Mouse (Mus musculus) ovary, postnatal 10 days (tissue): ENCODE results near the gene Nckap5.

Experiments
- DNase-seq: peaks from one replicate; pipeline ENCODE4 v3.0.0; 2022; ENCODE audit warnings: low spot score

The Nckap5 gene

DNA sequence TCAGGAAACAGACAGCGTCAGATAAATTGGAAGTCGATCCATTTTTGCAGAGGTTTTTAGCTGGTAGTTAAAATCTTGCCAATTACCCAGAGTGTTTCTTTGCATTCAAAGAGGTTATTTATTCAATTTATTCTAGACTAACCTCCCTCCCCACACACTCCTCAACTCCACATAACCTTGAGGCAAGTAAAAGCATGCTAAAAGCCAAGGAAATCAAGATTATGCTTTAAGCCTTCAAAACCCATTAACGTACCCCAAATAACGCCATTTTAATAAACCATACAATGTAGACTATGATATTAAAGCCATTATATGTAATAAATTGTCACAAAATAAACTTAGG is 129.7 kb downstream of the Nckap5 start:
- DNase-seq: no peak

DNA sequence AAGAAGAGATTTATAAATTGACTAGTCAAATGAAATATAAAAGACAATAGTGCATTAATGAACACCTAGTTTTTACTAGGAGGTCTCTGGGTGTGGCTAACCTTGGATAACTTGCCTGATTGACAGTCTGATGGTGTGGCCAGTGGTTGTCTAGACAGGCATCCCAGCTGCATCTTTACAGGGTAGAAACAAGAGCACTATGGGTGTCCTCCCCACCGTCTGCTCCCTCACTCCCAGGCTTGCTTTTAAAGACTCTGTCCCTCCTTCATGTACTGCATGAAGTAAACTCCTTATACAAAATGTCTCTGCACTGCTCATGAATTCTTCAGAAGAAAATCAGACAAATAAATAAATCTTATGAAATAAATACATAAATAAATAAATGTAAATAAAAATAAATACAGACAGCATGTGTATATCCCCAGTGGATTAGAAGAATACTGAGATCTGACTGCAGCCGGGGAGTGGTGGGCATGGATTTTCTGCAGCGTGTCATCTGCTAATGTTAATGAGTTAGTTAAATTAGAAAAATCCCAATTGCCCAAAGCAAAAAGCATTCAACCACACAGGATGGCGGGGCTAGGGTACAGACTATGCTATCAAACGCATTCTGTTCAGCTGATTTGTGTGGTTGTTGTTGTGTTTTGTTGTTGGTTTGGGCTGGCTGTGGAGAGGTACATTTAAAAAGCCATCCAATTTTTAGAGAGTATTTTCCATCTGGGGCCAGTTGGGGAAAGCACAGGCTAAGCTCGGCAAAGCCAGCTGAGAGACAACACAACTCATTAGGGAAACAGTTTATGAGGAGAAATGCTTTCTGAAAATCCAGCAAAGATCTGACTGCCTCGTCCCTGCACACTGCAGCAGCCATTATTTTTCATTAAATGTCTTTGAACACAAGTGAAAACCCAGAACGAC is 130.3 kb downstream of the Nckap5 start:
- DNase-seq: no peak

DNA sequence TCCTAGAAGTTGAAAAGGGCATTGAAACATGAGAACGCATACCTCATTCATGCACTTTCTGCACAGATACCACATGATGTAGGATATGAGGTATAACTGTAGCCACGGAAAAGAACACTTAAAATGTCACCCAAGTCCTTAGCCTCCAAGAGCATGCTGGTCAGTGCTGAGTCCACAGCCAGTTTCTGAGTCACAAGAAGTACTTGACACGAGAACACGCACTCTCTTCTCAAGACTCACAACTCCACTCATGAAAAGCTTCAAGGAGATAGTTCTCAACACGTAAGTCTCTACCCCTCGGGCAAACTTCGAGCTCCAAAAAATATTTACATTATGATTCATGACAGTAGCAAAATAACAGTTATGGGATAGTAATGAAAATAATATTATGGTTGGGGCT is 137.0 kb downstream of the Nckap5 start:
- DNase-seq: no peak

DNA sequence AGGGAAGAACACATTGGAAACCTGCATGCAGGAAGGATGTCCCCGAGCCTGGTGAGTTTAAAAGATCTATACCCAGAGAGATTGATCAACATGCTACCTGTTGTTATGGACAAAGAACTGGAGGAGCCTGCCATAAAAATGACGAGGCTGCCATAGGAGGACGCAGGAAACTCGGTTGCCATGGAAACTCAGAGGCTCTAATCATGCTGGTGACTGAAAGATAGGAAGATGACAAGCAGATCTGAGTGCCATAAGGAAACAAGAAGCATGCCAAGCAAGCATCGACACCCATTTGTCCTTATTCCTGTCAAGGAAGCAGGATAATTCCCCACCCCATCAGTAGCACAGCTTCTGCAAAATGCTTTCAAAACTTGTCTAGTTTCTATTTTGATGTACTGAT is 142.0 kb downstream of the Nckap5 start:
- DNase-seq: no peak

DNA sequence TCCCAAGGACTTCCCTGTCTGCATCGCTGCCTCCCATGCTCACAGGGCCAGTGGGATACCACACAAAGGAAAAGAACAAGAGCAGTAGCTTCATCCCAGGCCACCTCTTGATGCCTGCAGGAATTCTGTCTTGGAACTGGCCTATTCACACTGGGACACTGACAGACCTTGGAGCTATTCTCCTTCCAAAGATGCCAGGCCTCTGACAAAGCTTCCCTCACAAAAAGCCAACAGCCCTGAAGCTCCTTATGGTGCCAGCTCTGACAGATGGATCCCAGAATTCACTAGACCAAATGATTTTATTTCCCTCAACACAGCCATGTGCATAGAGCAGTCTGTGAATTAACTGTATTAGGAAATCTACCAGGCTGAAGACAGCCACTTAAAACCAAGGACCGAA is 143.9 kb downstream of the Nckap5 start:
- no peak for DNase-seq

DNA sequence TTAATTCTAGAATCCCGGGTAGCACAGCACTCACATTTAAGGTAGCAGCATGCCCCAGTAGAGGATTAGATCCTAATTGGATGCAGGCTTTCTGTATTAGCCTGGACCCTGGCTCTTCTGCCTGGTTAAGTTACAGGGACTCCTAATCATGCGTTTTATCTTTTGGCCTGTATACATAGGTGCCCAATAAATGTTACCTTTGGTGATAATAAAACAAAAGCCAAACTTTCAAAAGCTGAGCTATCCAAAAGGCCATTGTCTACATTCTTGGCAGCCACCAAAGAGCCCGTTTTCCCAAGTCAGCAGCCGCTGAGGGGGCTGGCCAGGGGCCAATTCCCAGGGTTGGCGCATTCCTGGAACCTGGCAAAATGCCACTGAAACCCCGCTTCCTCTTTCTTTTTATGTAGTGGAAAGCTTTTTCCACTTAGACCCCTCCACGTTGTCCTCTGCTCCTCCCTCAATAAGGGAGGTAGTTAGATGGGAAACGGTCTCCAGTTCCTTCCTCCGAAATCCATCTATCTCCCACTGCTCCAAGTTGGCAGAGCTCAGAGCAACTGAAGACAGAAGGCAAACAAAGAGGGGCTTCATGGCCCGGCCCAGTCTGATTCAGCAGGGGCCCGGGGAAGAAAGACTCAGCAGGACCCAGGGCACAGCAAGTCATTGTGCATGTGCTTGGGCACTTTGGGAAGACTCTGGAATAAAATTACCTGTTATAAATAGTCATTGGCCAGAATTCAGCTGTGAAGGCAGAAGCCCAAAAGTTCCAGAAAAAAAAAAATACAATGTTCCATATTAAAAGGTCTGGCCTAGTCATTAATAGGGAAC is 146.8 kb downstream of the Nckap5 start:
- peak; percentile 25 for DNase-seq

DNA sequence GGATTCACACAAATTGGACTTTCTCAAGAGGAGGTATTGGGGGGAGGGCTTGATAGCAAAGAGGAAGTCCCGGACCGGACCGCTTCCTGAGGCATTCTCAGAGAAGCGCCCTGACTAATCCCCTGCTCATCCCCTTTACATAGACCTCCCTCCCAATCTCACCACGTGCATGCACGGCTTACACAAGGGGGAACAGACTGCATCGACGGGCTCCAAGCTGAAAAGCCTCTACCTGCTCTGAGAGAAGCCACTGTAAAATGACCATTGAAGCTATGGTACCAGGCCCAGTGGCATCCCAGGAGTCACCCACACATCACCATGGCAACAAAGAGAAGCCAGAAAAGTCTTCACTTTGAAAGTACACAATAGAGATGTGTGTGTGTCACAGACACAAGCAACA is 148.8 kb downstream of the Nckap5 start:
- no peak for DNase-seq

DNA sequence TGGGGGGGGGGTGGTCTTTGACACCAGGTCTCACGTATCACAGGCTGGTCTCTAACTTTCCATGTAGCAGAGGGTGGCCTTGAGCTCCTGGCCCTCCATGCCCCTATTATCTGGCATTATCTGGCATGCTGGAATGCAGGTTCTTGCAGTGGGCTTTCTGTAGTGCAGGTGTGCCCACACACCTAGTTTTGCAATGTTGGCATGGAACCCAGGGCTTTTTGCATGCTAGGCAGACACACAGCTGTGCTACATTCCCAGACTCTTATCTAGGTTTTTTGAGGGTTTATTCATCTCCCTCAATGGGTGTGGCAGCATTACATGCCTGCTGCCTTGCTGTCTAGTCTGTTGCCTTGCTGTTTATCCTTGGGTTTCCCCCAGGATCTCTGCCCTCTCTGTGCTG is 151.3 kb downstream of the Nckap5 start:
- no peak for DNase-seq

DNA sequence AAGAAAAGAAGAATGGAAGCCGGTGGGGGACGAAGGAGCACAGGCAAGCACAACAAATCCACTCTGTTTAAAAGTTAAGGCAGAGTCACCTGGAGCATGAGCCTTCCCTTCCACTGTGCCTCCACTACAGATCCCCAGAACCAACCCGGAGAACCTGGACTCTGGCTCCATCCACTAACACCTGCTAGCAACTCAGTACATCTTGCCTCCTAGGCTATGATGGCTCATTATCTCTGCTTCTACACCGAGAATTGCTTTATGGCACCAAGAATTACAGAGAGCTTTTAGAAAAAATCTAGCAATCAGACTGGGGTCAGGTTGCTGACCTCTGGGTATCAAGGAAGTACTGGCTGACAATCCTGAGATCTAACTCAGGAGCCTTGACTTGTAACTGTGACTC is 153.3 kb downstream of the Nckap5 start:
- no peak for DNase-seq

DNA sequence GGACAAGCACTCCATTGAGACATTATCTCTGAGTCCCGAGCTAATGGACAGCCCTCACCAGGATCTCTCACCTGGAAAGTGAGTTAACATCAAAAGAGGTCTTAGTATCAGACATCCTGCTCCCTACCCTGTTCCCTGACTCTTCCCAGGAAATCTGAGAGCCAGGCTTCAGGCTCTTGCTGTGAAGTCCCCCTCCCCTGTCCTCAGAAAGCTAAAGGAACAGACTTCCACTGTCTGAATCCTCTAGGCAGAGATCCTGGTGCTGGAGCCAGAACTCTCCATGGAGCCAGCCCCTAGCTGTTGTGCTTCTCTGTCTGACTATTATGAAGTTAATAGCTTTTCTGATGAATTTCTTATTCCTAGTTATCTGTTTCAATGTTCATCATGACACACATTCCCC is 153.8 kb downstream of the Nckap5 start:
- no peak for DNase-seq

DNA sequence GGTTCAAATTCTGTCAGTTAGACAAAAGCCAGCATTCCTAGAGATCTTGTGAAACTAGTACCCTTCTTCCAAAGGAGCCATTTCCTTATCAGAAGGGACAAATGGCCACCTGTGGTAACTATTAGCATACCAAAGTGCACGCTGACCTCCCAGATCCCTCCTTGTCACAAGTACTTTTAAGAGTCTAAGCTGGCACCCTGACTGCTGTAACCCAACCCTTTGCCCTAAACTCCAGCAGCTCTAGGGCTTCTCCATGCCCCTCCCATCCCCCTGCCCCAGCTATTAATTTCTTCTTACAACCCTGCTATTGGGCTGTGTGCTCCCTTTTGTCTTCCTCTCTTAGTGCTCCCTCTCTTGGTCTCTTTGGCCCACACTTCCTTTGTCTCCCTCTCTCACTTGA is 155.5 kb downstream of the Nckap5 start:
- no peak for DNase-seq

DNA sequence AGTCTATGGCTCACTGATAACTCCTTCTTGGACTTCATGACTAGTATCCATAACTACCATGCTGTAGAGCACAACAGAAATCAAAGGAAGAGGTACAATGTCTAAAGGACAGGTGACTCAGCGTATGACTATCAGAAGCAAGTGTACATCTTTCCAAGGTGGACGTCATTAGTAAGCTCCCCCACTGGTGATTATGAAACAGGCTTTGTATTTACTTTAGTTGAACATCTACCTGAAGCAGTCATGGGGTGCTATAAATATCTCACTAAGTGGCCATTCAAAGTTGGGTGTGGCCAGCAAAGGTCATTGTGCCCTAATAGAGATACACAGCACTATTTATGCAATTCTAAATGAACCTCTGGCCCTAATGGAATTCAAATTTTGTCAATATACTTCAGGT is 157.4 kb downstream of the Nckap5 start:
- DNase-seq: no peak

DNA sequence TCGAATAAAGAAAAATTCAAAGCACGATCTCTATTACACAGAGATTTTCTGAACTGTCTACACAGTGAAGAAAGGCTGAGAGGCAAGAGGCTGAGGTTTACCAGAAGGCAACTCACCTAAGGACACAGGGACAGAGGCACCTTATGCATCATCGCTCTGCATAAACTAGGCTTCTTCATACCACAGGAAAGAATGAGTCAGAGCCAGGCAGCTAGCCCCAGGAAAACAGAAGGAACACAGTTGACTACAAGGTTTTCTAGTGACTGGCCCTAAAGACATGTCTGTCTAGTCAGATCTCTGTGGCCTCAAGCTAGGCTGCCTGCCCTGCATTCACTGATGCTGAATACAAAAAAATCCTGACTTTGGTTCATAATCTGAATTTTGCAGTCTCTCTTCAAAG is 160.1 kb downstream of the Nckap5 start:
- DNase-seq: no peak

DNA sequence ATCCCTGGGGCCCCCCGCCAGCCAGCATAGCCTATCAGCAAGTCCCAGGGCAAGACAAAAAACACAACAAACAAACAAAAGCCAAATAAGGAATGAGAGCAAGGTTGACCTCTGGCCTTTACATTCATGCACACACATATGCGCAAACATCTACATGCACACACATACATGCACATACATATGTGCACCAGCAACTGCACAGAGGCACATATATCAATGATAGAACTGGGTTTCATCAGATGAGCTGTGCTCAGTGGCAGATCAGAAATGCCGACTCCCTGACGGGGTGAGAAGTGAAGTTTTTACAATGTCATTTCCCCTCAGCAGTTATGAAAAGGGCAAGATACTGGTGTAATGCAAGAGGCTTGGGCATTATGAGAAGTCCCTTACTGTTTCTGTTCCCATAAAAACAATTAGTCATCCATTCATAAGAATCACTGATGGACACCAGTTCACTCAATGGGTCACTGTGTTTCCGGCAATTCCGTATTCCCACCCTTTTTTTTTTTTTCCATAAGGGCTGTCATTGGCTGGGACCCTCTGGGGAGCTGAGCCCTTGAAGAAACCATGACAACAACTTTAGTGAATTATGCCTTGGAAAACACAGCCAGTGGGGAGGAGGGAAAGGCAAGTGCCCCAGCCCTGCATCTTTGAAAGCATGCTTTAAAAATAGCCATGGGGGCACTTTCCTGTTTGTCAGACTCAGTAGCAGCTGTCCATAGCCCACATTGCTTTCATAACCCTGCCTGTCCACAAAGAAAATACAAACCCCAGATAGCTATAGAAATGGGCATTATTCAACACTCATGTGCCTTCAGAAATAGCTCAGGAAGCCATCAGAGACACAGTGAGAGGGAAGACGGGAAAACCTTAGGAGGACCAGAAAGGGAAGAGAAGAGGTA is 170.2 kb downstream of the Nckap5 start:
- DNase-seq: no peak

DNA sequence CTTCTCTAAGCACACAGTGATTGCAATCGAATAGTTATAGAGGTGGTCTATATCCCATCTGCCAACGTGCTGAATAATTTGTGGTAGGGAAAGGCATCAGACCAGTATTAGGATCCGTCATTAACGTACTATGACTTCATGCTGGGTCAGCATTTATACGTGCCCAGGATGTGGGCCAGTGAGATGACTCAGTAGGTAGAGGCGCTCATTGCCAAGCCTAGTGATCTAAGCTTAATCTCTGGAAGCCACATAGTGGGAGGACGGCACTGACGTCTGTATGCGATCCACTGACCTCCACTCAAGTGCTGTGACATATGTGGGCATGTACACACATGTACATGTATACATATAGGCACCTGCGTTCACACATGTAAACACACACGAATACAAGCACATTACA is 171.9 kb downstream of the Nckap5 start:
- no peak for DNase-seq

DNA sequence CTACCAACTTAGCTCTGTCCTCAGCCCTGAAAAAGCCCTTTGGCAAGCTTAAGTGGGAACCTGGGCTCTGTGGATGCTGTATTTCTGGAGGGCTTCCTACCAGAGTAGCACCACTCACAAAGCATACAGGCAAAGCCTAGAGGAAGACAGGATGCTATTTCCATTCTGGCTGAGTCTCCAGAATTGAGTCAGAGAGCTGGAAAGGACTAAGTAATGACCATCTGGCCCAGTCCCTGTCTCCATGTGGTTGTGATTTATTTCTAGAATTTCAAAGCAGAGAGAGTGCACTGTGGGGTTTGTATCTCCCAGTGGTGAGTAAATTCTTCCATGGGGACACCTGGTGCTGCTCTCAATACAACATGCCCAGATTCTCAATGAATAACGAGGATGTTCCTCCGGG is 174.4 kb downstream of the Nckap5 start:
- no peak for DNase-seq

DNA sequence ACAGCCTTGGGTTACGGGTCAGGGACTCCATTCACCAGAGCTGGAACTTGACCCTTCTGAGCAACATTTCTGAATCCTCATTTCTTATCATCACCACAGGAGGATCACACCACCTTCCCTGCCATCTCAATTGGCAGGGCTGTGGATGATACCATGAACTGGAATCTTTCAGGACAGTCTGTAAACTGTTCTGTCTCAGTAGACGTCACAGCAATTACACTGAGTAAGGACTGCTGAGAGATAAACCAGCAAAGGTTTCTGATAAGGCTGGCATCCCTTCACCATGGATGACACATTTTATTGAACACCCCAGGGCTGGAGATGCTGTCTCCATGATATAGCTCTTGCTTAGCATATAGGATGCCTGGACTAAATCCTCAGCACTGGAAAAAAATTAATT is 178.5 kb downstream of the Nckap5 start:
- no peak for DNase-seq

DNA sequence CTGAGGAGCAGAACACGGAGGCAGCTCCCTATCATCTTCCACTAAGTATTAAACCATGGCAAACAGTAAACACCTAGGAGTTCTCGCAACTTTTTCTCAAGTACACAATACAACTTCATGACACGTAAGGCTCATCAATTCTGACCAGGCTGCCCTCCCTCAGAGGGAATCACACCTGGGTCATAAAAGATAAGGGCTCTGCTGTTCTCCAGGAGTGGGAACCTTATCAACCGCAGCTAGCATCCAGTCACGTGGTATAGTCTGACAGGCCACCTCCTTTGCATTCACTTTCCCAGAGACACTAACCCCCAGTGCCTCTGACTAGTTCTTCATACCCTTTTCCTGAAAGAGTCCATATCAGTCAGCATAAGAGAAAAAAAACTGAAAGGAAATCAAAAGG is 179.8 kb downstream of the Nckap5 start:
- no peak for DNase-seq

DNA sequence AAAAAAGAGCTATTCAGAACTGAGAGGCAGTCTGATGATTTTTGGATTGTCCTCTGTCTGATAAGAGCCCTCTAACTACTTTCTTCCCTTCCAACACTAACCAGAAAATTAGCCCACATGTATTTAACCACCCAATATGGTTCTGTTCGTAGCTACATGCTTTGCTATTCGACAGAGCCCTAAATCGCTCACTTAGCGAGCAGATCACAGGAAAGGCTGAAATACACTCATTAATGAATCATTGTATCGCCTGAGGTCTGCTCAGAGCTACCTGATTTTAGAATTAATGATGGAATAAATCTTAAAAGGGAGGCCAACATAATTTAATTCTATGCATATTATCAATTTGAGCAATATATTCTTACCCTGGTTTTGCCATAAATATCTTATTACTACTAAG is 187.8 kb downstream of the Nckap5 start:
- no peak for DNase-seq

DNA sequence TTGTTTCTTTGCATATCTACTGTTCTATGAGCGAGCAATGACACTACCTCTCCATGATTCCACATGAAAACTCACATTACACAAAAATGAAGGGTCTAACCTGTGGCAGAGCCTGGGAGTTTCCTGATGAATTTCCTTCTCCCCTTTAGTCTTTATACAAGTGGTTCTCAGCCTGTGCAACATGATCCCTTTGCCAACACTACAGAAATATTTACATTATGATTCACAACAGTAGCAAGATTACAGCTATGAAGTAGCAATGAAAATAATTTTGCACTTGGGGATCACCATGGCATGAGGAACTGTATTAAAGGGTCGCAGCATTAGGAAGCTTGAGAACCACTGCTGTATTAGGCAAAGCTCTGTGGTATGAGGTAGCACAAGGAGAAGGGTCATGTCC is 191.1 kb downstream of the Nckap5 start:
- no peak for DNase-seq

DNA sequence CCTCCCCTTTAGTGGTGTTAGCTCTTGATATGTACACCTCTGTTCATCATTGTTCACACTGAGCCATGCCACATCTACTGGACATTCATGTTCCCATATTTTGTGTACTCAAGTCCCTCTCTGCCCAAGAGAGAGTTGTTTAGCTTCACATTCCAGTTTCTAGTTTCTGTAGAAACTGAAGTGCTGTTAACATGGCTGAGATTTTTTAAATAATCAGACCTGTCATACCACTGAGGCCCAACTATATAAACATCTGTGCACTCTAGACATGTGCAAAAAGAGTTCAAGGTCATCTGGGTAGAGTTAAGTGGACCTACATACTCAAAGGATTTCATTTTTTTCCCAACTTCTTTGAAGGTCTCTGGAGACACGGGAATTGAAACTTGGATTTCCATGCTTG is 193.1 kb downstream of the Nckap5 start:
- no peak for DNase-seq

DNA sequence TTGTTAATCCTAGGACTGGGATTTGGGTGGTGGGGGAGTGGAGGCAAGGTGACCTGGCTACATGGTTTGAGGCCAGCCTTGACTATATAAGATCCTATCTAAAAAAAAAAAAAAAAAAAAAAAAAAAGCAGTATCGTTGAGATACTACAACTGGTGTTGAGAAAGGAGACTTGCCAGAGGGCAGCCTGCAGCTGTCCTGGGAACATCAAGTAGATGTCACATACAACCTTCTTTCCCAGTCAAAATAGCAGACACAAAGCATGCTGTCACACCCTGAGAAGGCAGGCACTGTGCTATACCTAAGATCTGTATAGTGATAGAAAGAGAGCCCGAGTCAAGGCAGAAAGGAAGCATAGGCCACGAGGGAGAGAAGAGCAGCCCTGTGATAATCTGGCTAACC is 204.4 kb downstream of the Nckap5 start:
- no peak for DNase-seq

DNA sequence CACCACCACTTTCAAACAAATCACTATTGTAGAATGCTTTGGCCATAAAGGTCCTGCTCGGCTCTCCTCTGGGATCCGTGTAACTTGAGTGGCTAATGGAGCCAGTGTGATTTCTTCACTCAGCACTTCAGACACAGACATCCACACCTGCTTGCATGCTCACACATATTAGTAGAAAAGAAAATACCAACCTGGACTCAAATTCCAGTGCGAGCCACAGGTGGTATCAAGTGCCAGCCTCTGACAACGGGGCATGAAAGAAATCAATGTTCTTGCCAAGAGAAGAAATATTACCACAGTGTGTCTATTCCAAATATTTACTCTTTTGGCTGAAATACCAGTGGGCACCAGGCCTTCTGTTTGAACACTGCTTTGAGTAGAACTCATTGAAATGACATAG is 208.6 kb downstream of the Nckap5 start:
- no peak for DNase-seq
